Mouse (Mus musculus) kidney, postnatal 0 days (tissue): ENCODE data around the gene Tmem210. TPM values are rescaled to one million over a fixed set of nuclear protein-coding genes. Genes with fewer than 3 reads are reported as not detected.
A peak's percentile ranks its signal among the peaks of the same experiment; 100 is the strongest.

Experiments
- ATAC-seq: fragments of 200-750 bp; cut with Nextera tagmentation; replicated peaks from 2 replicates; pipeline ENCODE4 v1.8.0; 2017; ENCODE audit warnings: low read depth, moderate number of reproducible peaks, moderate TSS enrichment, moderate library complexity; ENCODE audit not compliant: low FRiP score
- DNase-seq: peaks from one replicate; pipeline ENCODE4 v3.0.0-alpha.2; 2016; ENCODE audit warnings: low spot score
- H3K27ac ChIP-seq: fragments of 300-500 bp; sonication (generic); 2 replicates; pipeline ENCODE4 v1.5.1; 2014; ENCODE audit warnings: mild to moderate bottlenecking
- H3K27me3 ChIP-seq: fragments of 300-500 bp; sonication (generic); 2 replicates; pipeline ENCODE4 v1.6.1; 2014; ENCODE audit warnings: low read length, mixed read lengths; ENCODE audit not compliant: insufficient read depth
- H3K36me3 ChIP-seq: fragments of 300-500 bp; sonication (generic); 2 replicates; pipeline ENCODE4 v1.6.1; 2014; ENCODE audit warnings: low read length, mixed read lengths; ENCODE audit not compliant: insufficient read depth
- H3K4me1 ChIP-seq: fragments of 300-500 bp; sonication (generic); replicated peaks from 2 replicates; pipeline ENCODE4 v1.6.1; 2014; ENCODE audit warnings: antibody characterized with exemption, low read length, mixed read lengths; ENCODE audit not compliant: insufficient read depth
- H3K4me2 ChIP-seq: fragments of 300-500 bp; sonication (generic); 2 replicates; pipeline ENCODE4 v1.6.1; 2014; ENCODE audit warnings: mild to moderate bottlenecking, low read length, moderate library complexity, mixed read lengths
- H3K4me3 ChIP-seq: fragments of 300-500 bp; sonication (generic); replicated peaks from 2 replicates; pipeline ENCODE4 v1.5.1; 2014; ENCODE audit warnings: low read depth, low read length
- H3K9ac ChIP-seq: fragments of 300-500 bp; sonication (generic); 2 replicates; pipeline ENCODE4 v1.6.1; 2014; ENCODE audit warnings: low read depth, low read length
- H3K9me3 ChIP-seq: fragments of 300-500 bp; sonication (generic); replicated peaks from 2 replicates; pipeline ENCODE4 v1.6.1; 2016; ENCODE audit warnings: low read length, inconsistent platforms, mixed read lengths
- CTCF ChIP-seq: IDR thresholded peaks from 2 replicates; pipeline ENCODE4 v1.5.1; 2016; ENCODE audit warnings: antibody characterized with exemption, low read depth, mild to moderate bottlenecking, moderate library complexity
- WGBS: fragments of 180-500 bp; shearing (Covaris S2); extraction: QIAGEN DNeasy Blood & Tissue Kit; methylation state at CpG from one replicate; pipeline ENCODE4 v1.1.7; 2014; 5-methylcytosine and 5-hydroxymethylcytosine counted together
- polyA plus RNA-seq: library from polyadenylated mRNA; unstranded; fragments of >200 nt; fragmentation: Nextera tagmentation; extraction: Ambion mirVana; gene quantifications from 2 replicates; pipeline ENCODE4 v1.2.1, GENCODE M21; 2015

Tmem210 gene
- polyA plus RNA-seq, 1 experiment from 2014 or later, result not detected

DNA sequence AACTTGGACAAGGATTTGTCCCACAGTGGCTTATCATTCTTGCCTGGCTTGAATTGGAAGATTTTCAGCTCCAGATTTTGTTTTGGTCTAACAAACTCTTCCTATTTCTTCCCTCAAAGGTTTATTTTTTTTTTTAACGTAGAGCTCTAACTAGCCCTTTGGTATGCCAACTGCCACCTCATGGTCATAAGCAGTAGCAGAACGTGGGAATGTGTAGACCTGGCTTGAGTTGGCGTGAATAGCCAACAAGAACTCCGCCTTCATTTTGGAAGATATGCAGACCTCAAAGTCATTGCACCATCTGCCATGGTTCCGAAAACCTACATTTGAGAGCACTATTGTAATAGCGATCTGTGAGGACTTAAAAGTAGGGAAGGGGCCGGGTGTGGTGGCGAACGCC, 43.5 kb downstream of the Tmem210 start:
- DNase-seq, result peak; percentile 15
- H3K9ac ChIP-seq, result no peak overlapping the region
- H3K36me3 ChIP-seq, result peaks cover 19% of the 10 kb centered on the region
- H3K4me3 ChIP-seq, result peak overlapping the region; percentile 56
- no peak overlapping the region for H3K27ac ChIP-seq
- ATAC-seq, result no peak
- no peaks in the 10 kb centered on the region for H3K9me3 ChIP-seq
- peaks cover 11% of the 10 kb centered on the region; the same call in 1 of the 2 replicates for H3K4me1 ChIP-seq
- no peaks in the 10 kb centered on the region for H3K27me3 ChIP-seq
- peak; percentile 22; the same call in 1 of the 2 replicates for TF ChIP-seq CTCF
- WGBS, result 64% methylated on average over 9 of the region's 9 CpGs
- peak overlapping the region; percentile 57 for H3K4me2 ChIP-seq

DNA sequence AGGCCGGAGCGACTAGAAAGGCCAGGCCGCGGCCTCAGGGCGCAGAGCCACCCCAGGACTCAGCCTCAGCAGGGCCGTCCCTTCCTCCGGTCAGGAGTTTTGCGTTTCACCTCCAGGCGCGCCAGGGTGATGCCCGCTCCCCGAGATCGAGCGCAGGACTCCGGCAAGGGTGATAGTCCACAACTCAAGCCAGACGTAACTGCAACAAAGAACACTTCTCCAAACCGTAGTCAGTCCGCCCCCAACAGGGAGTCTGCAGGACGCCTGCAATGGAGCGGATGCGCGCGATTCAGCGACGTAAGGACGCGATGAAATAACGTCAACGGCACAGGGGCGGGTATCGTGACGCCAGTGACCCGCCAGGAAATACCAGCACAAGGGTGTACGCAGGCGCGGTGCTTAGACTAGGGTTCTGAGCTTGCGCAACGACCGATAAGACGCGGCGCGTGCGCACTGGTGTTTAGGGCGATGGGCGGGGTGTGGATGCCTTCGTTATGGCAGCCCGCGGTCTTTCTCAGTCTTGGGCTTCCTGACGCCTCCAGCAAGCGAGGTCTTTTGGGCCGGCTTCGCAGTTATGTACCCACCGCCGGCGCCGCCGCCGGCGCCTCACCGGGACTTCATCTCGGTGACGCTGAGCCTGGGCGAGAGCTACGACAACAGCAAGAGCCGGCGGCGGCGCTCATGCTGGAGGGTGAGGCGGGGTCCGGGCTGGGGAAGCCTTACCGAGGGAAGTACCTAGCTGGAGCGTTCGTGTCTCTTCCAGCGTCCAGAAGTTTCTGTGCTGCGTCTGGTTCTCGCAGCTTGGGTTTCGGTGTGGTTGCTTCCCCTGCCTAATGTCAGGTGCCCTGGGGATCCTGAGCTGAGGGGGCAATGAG, 44.6 kb downstream of the Tmem210 start, which contains the start of gene Man1b1:
Gene Man1b1, plus strand, starts transcription at position 53 of the 875 bp plus-strand sequence.
- ATAC-seq (peak; percentile 95), DNase-seq (peak; percentile 99)
- peak; percentile 52; the same call in 1 of the 2 replicates for TF ChIP-seq CTCF
- Histone ChIP-seq H3K9me3 (no peaks in the 10 kb centered on the region), H3K27ac (peak within 1 kb of the TSS; percentile 75), H3K36me3 (peaks cover 21% of the 10 kb centered on the region), H3K4me1 (peaks cover 11% of the 10 kb centered on the region; the same call in 1 of the 2 replicates), H3K4me2 (peak within 1 kb of the TSS; percentile 91), H3K4me3 (peak within 1 kb of the TSS; percentile 56), H3K27me3 (no peaks in the 10 kb centered on the region), H3K9ac (peak within 1 kb of the TSS; percentile 78)
- WGBS, result under 1% methylated on average over 78 of the region's 78 CpGs

DNA sequence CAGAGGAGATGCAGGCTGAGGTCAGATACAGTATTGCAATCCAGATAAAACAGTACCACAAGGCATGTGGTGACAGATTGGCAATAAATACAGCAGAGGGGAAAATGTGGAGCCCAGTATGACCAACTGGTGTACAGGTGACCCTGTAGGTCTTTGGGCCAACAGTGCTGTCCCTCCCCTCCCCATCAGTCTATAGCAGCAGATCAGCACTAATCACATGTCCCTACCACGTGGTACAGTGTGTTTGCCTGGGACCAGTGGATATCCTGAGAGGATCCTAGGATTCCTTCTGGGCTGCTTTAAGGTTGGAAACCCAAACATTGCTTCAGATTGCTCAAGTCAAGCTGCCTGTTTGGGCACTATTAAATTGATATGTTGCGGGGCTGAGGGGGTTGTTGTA, 45.6 kb downstream of the Tmem210 start:
- DNase-seq (no peak), ATAC-seq (no peak)
- Histone ChIP-seq H3K27ac (no peak overlapping the region), H3K9ac (peak overlapping the region; percentile 78), H3K9me3 (no peaks in the 10 kb centered on the region), H3K36me3 (peaks cover 27% of the 10 kb centered on the region), H3K4me3 (peak overlapping the region; percentile 56), H3K4me1 (peaks cover 11% of the 10 kb centered on the region; the same call in 1 of the 2 replicates), H3K27me3 (no peaks in the 10 kb centered on the region), H3K4me2 (peak overlapping the region; percentile 91)
- WGBS, result 81% methylated on average over 2 of the region's 2 CpGs
- no peak for TF ChIP-seq CTCF

DNA sequence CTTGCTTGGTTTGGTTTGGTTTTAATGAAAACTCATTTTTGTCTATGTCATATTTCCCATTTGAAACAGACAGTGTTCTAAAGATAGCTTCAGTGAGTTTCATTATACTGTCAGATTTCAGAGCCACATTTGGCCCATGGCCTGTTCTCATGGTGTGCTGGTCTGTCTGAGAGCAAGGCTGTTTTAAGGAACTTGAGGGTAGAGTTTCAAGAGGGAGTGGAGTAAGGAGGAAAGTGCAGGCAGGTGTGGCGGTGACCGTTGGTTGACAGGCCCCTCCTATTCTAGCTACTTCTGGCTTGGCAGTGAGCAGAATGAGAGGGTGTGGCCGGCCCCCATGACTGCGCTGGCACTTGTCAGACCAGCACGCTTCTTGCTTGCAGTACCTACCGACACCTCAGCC, 50.4 kb downstream of the Tmem210 start:
- WGBS, result 86% methylated on average over 6 of the region's 6 CpGs
- Histone ChIP-seq H3K27me3 (no peaks in the 10 kb centered on the region), H3K9ac (no peak overlapping the region), H3K4me3 (no peak overlapping the region), H3K4me2 (no peak overlapping the region), H3K36me3 (peaks cover 57% of the 10 kb centered on the region), H3K9me3 (no peaks in the 10 kb centered on the region), H3K27ac (no peak overlapping the region), H3K4me1 (peaks cover 3% of the 10 kb centered on the region; the same call in 1 of the 2 replicates)
- DNase-seq (no peak), ATAC-seq (no peak)
- TF ChIP-seq CTCF, result no peak

Other genes starting within 250 kb of the Tmem210 start
- gene Nsmf, start 233.8 kb upstream of the Tmem210 start, polyA plus RNA-seq, result 71.0 and 74.6 TPM in 2 replicates
- gene Entpd8, start 207.8 kb upstream of the Tmem210 start, polyA plus RNA-seq, result 6.2 TPM in 2 replicates
- gene Noxa1, start 193.0 kb upstream of the Tmem210 start, polyA plus RNA-seq, result 0.41 and 0.43 TPM in 2 replicates
- gene Nrarp, start 107.4 kb upstream of the Tmem210 start, polyA plus RNA-seq, result 19.9 and 21.6 TPM in 2 replicates
- 10.8 and 12.0 TPM in 2 replicates for gene Tor4a, start 91.3 kb upstream of the Tmem210 start, polyA plus RNA-seq
- 74.0 and 82.3 TPM in 2 replicates for gene Nelfb, start 76.7 kb upstream of the Tmem210 start, polyA plus RNA-seq
- 0.29 and 0.43 TPM in 2 replicates for gene Stpg3, start 73.5 kb upstream of the Tmem210 start, polyA plus RNA-seq
- 0.28 and 0.62 TPM in 2 replicates for gene Fam166a, start 69.4 kb upstream of the Tmem210 start, polyA plus RNA-seq
- 339 and 384 TPM in 2 replicates for gene Tubb4b, start 63.4 kb upstream of the Tmem210 start, polyA plus RNA-seq
- gene Slc34a3, start 53.8 kb upstream of the Tmem210 start, polyA plus RNA-seq, result 1.5 and 1.6 TPM in 2 replicates
- 0.16 and 0.28 TPM in 2 replicates for gene Rnf224, start 51.4 kb upstream of the Tmem210 start, polyA plus RNA-seq
- gene Rnf208, start 45.9 kb upstream of the Tmem210 start, polyA plus RNA-seq, result 24.2 and 27.4 TPM in 2 replicates
- gene Cysrt1, start 45.7 kb upstream of the Tmem210 start, polyA plus RNA-seq, result 0.61 and 0.75 TPM in 2 replicates
- gene AL732309.1, start 41.3 kb upstream of the Tmem210 start, polyA plus RNA-seq, result 2.7 and 3.7 TPM in 2 replicates
- 42.6 and 46.7 TPM in 2 replicates for gene Tmem203, start 32.7 kb upstream of the Tmem210 start, polyA plus RNA-seq
- 17.1 and 18.0 TPM in 2 replicates for gene Tprn, start 25.5 kb upstream of the Tmem210 start, polyA plus RNA-seq
- 172 TPM in 2 replicates for gene Ssna1, start 15.7 kb upstream of the Tmem210 start, polyA plus RNA-seq
- 79.4 and 84.0 TPM in 2 replicates for gene Anapc2, start 15.7 kb upstream of the Tmem210 start, polyA plus RNA-seq
- 0.29 and 0.48 TPM in 2 replicates for gene Lrrc26, start 1.8 kb downstream of the Tmem210 start, polyA plus RNA-seq
- gene Grin1, start 31.0 kb downstream of the Tmem210 start, polyA plus RNA-seq, result 0.58 and 0.66 TPM in 2 replicates
- 57.9 and 59.6 TPM in 2 replicates for gene Man1b1, start 44.2 kb downstream of the Tmem210 start, polyA plus RNA-seq
- gene Dpp7, start 68.2 kb downstream of the Tmem210 start, polyA plus RNA-seq, result 28.5 and 31.5 TPM in 2 replicates
- 80.5 and 92.8 TPM in 2 replicates for gene Uap1l1, start 77.5 kb downstream of the Tmem210 start, polyA plus RNA-seq
- 17.9 and 19.3 TPM in 2 replicates for gene Sapcd2, start 84.2 kb downstream of the Tmem210 start, polyA plus RNA-seq
- 6.9 and 7.8 TPM in 2 replicates for gene Entpd2, start 107.7 kb downstream of the Tmem210 start, polyA plus RNA-seq
- gene Npdc1, start 111.2 kb downstream of the Tmem210 start, polyA plus RNA-seq, result 43.9 and 49.9 TPM in 2 replicates
- gene Fut7, start 135.1 kb downstream of the Tmem210 start, polyA plus RNA-seq, result 0.06 TPM in 1 of 2 replicates, not detected in the other
- 9.7 and 9.8 TPM in 2 replicates for gene Abca2, start 140.6 kb downstream of the Tmem210 start, polyA plus RNA-seq
- gene Clic3, start 168.7 kb downstream of the Tmem210 start, polyA plus RNA-seq, result 7.7 and 10.3 TPM in 2 replicates
- 42.0 and 45.0 TPM in 2 replicates for gene Paxx, start 172.9 kb downstream of the Tmem210 start, polyA plus RNA-seq
- 11.5 and 13.1 TPM in 2 replicates for gene Ptgds, start 181.9 kb downstream of the Tmem210 start, polyA plus RNA-seq
- not detected in 2 replicates for gene Lcn12, start 205.8 kb downstream of the Tmem210 start, polyA plus RNA-seq
- 65.7 and 71.1 TPM in 2 replicates for gene Fbxw5, start 212.6 kb downstream of the Tmem210 start, polyA plus RNA-seq
- 7.9 and 9.6 TPM in 2 replicates for gene C8g, start 213.6 kb downstream of the Tmem210 start, polyA plus RNA-seq